Mouse (Mus musculus) activated CD4-positive, CD25-positive, alpha-beta regulatory T cell (primary cell): Measurements from ENCODE around the gene Sacm1l. TPM values are rescaled to one million over a fixed set of nuclear protein-coding genes. Genes with fewer than 3 reads are reported as not detected.

Experiments used
- polyA plus RNA-seq, 2 experiments: library from polyadenylated mRNA; unstranded; fragments of 100-300 nt; shearing (Covaris generic); gene quantifications; one replicate each; pipeline ENCODE4 v1.2.1; 2017

The Sacm1l gene
- polyA plus RNA-seq: 10 to 100 TPM; 54.3 to 92.6 TPM

GRCm38 (mm10) chr9:123529392-123530157 is at the start of gene Sacm1l:
TSS of gene Sacm1l (plus strand) at chr9:123529759.

GRCm38 (mm10) chr9:123632281-123632680 is 102.7 kb downstream of the Sacm1l start, which contains the start of gene Slc6a20b:
TSS of gene Slc6a20b (minus strand) at chr9:123632565.

Other genes with a start within 250 kb of the Sacm1l start
- gene Lars2, start 162.8 kb upstream of the Sacm1l start, polyA plus RNA-seq: 100 to 1,000 TPM; 336 to 341 TPM
- gene Limd1, start 51.1 kb upstream of the Sacm1l start, polyA plus RNA-seq: 10 to 100 TPM; 36.8 to 80.7 TPM
- gene Slc6a20b, start 102.8 kb downstream of the Sacm1l start, polyA plus RNA-seq: under 1 TPM; 0.05 to 0.27 TPM
- 10 to 100 TPM in 1 of 2 experiments, 1 to 10 TPM in 1; 5.3 to 11.4 TPM for gene Ccr9, start 148.7 kb downstream of the Sacm1l start, polyA plus RNA-seq
- under 1 TPM; 0.18 to 0.49 TPM for gene Slc6a20a, start 149.1 kb downstream of the Sacm1l start, polyA plus RNA-seq
- 10 to 100 TPM; 33.2 to 37.4 TPM for gene Lztfl1, start 187.9 kb downstream of the Sacm1l start, polyA plus RNA-seq